Mouse (Mus musculus) heart, adult 2 months (tissue): ENCODE data around the gene Bzw2.

Source experiments
- CTCF ChIP-seq: fragments of 200-600 bp; IDR thresholded peaks from 2 replicates; pipeline ENCODE4 v1.8.1; 2022; ENCODE audit warnings: antibody characterized with exemption, mild to moderate bottlenecking, moderate library complexity
- POLR2A ChIP-seq: fragments of 200-500 bp; IDR thresholded peaks from 2 replicates; pipeline ENCODE4 v1.6.1; 2011; ENCODE audit warnings: mild to moderate bottlenecking, low read depth, low read length, control low read depth; ENCODE audit not compliant: insufficient read depth

DNA sequence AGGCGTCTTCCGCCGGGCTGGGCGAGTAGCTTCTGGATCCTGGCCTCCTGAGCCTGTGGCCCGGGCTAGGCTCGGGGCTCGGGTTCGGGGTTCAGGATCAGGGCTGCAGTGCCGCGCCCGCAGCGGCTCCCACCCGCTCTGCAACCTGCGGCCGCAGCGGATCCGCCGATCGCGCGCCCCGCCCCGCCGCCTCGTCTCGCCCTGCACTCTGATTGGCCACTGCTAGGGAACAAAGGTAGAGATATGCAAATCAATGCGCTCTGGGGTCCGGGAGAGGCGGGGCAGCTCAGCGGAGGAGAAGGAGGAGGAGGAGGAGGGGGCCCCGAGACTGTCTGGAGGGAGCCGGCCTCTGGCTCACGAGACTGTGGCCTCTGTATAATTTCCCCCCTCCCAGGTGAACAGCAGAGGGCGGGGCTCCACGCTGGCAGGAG lies 115.5 kb downstream of the Bzw2 start, which contains the start of gene Tspan13:
- TF ChIP-seq CTCF: peak; percentile 42
- peak; percentile 78 for TF ChIP-seq POLR2A
